Mouse (Mus musculus) embryonic facial prominence, embryonic 12.5 days (tissue): ENCODE results near the gene Cth. TPM values are rescaled to one million over a fixed set of nuclear protein-coding genes. Genes with fewer than 3 reads are reported as not detected.

ENCODE experiments used
- ATAC-seq: fragments of 200-750 bp; cut with Nextera tagmentation; 2 replicates; pipeline ENCODE4 v1.8.0; 2017; ENCODE audit not compliant: insufficient number of reproducible peaks, insufficient read depth, low FRiP score, low TSS enrichment
- H3K27ac ChIP-seq: fragments of 300-500 bp; sonication (generic); 2 replicates; pipeline ENCODE4 v1.5.1; 2016; ENCODE audit warnings: mild to moderate bottlenecking
- H3K27me3 ChIP-seq: fragments of 300-500 bp; sonication (generic); 2 replicates; pipeline ENCODE4 v1.6.1; 2016; ENCODE audit warnings: mild to moderate bottlenecking, moderate library complexity
- H3K36me3 ChIP-seq: fragments of 300-500 bp; sonication (generic); 2 replicates; pipeline ENCODE4 v1.6.1; 2016; ENCODE audit warnings: mild to moderate bottlenecking
- H3K4me1 ChIP-seq: fragments of 300-500 bp; sonication (generic); 2 replicates; pipeline ENCODE4 v1.6.1; 2016
- H3K4me2 ChIP-seq: fragments of 300-500 bp; sonication (generic); replicated peaks from 2 replicates; pipeline ENCODE4 v1.6.1; 2016; ENCODE audit warnings: mild to moderate bottlenecking, moderate library complexity
- H3K4me3 ChIP-seq: fragments of 300-500 bp; sonication (generic); 2 replicates; pipeline ENCODE4 v1.5.1; 2016; ENCODE audit warnings: mild to moderate bottlenecking
- H3K9ac ChIP-seq: fragments of 300-500 bp; sonication (generic); 2 replicates; pipeline ENCODE4 v1.6.1; 2016; ENCODE audit warnings: mild to moderate bottlenecking, moderate library complexity
- H3K9me3 ChIP-seq: fragments of 300-500 bp; sonication (generic); 2 replicates; pipeline ENCODE4 v1.6.1; 2016; ENCODE audit warnings: mild to moderate bottlenecking, moderate library complexity
- WGBS: fragments of 180-500 bp; shearing (Covaris S2); methylation state at CpG from one replicate; pipeline ENCODE4 v1.1.7; 2016; 5-methylcytosine and 5-hydroxymethylcytosine counted together
- polyA plus RNA-seq: library from polyadenylated mRNA; unstranded; fragments of >200 nt; fragmentation: Nextera tagmentation; extraction: Ambion mirVana; gene quantifications from 2 replicates; pipeline ENCODE4 v1.2.1, GENCODE M21; 2016

Cth gene
- polyA plus RNA-seq, 1 experiment from 2014 or later, result 15.3 TPM

DNA sequence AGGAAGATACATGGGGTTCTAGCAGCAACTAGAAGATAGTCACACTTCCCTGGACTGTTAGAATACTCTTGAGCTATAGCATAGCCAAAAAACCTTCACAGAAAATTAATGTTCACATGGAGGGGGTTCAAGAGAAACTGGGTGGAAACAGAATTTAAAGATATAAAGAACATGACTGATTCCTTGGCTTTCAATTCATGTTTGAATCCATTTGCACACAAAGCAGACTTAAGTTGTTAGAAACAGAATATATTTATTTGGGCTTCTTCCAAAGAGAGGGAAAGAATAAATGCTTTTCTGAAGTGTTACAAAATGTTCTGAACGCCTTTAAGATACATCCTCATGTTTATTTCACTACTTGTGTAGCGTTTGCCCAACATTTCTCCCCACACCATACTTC lies 57.0 kb downstream of the Cth start:
- 82% methylated on average over 2 of the region's 2 CpGs for WGBS
- ATAC-seq, result no peak
- H3K9ac ChIP-seq, result no peak overlapping the region
- H3K27me3 ChIP-seq, result no peaks in the 10 kb centered on the region
- H3K27ac ChIP-seq, result no peak overlapping the region
- H3K4me2 ChIP-seq, result no peak overlapping the region
- H3K4me3 ChIP-seq, result no peak overlapping the region
- no peaks in the 10 kb centered on the region for H3K9me3 ChIP-seq
- H3K4me1 ChIP-seq, result no peaks in the 10 kb centered on the region
- H3K36me3 ChIP-seq, result no peaks in the 10 kb centered on the region

DNA sequence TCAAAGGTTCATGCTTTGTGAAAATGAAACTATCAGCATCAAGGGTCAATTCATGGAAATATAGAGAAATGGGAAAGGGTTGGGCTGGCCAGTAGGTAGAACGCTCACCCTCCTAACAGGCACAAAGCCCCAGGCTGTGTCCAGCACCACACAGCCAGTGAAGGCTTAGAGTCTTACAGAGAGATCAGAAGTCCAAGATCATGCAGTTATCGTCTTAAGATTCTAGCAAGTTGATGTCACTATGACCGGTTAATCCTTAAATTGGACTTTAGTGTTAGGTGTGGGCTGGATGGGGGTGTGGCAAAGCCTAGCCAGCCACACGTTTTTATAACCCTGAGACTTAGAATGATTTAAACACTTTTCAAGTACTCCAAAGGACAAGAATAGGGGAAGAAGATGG lies 58.6 kb downstream of the Cth start:
- 70% methylated on average over 4 of the region's 4 CpGs for WGBS
- Histone ChIP-seq H3K4me1 (no peaks in the 10 kb centered on the region), H3K4me2 (no peak overlapping the region), H3K27me3 (no peaks in the 10 kb centered on the region), H3K27ac (no peak overlapping the region), H3K4me3 (no peak overlapping the region), H3K9ac (no peak overlapping the region), H3K36me3 (no peaks in the 10 kb centered on the region), H3K9me3 (no peaks in the 10 kb centered on the region)
- ATAC-seq, result no peak

DNA sequence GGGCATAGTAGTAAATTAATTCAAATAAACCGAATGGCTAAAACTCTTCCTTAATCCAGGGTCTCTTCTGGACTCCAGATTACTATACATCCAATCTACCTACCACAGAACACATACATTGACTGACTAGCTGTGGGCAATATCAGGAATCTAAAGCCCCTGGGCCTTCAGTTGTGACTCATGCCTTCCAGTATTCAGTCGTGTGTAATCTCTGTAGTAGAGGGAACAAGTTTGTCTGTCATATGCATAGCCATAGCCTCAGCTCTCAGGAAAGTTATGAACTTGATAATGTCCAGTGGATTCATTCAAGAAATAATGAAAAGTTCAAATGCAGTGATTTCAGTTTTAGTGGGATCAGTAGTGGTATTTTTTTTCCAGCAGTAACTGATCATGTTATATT lies 59.0 kb downstream of the Cth start:
- Histone ChIP-seq H3K4me1 (no peaks in the 10 kb centered on the region), H3K9me3 (no peaks in the 10 kb centered on the region), H3K4me2 (no peak overlapping the region), H3K9ac (no peak overlapping the region), H3K4me3 (no peak overlapping the region), H3K27ac (no peak overlapping the region), H3K27me3 (no peaks in the 10 kb centered on the region), H3K36me3 (no peaks in the 10 kb centered on the region)
- no peak for ATAC-seq
- 84% methylated on average over 2 of the region's 2 CpGs for WGBS

DNA sequence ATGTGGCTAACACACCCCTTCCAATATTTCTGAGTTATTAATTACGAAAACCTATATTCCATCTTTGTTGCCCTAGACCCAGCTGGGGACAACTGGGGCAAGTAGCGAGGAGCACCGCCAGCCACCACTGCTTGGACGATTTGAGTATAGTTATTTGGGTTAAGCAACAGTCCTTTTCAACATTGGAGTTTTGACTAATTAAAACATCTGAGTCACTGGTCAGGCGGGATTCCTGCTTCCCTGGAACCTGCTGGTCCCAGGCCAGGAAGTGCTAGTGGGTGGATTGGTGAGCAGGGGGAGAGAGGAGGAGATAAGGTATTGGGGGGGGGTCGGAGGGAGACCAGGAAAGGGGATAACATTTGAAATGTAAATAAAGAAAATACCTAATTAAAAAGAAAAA lies 59.4 kb downstream of the Cth start:
- H3K4me1 ChIP-seq, result no peaks in the 10 kb centered on the region
- H3K4me2 ChIP-seq, result no peak overlapping the region
- no peaks in the 10 kb centered on the region for H3K9me3 ChIP-seq
- H3K36me3 ChIP-seq, result no peaks in the 10 kb centered on the region
- no peak overlapping the region for H3K9ac ChIP-seq
- H3K27me3 ChIP-seq, result no peaks in the 10 kb centered on the region
- no peak overlapping the region for H3K27ac ChIP-seq
- H3K4me3 ChIP-seq, result no peak overlapping the region
- WGBS, result 67% methylated on average over 6 of the region's 6 CpGs
- ATAC-seq, result no peak

DNA sequence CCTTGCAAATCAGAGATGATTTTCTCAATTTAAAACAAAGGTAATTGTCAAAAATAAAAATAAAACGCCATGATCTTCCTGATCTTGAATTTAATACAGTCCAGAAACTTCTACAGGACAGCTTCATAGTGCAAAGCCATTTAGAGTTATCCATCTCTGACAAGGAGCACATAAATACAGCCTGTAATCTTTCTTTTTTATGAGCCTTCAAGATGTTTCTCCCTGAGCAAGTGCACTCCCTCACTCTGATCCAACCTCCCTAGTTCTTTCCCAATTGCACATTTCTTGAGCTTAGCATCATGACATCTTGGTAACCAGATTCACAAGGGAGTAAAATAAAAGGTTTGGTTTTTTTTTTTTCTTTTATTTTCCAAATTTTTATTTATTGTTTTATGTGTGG lies 72.1 kb downstream of the Cth start:
- H3K4me3 ChIP-seq, result no peak overlapping the region

DNA sequence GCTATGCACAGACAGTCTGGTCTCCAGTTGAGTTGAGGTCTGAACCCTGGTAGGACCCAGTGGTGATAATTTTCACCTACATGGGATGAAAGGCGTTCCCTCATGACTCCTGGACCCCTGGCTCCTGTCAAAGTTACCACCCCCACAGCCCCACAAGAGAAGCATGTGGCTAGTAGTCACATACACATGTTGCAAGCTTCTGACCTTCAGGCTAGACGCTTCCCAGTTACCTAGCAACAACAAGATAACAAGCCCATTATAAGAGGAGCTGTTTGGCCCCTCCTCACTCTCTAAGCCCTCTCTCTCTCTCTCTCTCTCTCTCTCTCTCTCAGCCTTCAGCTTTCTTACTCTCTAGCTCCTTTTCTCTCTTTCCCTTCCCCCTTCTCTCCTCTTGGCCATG lies 76.4 kb downstream of the Cth start:
- H3K27ac ChIP-seq, result no peak overlapping the region
- H3K4me1 ChIP-seq, result no peaks in the 10 kb centered on the region
- H3K9me3 ChIP-seq, result no peaks in the 10 kb centered on the region
- no peaks in the 10 kb centered on the region for H3K27me3 ChIP-seq
- ATAC-seq, result no peak
- WGBS, result 29% methylated on average over 2 of the region's 2 CpGs
- no peak overlapping the region for H3K9ac ChIP-seq
- no peak overlapping the region for H3K4me3 ChIP-seq
- no peak overlapping the region for H3K4me2 ChIP-seq
- no peaks in the 10 kb centered on the region for H3K36me3 ChIP-seq

More for the DNA sequence above, 72.1 kb downstream of the Cth start:
- Histone ChIP-seq H3K36me3 (no peaks in the 10 kb centered on the region), H3K9me3 (no peaks in the 10 kb centered on the region), H3K27me3 (no peaks in the 10 kb centered on the region), H3K4me2 (no peak overlapping the region), H3K27ac (no peak overlapping the region), H3K4me1 (no peaks in the 10 kb centered on the region), H3K9ac (no peak overlapping the region)
- WGBS, result 48% methylated on average over 1 of the region's 1 CpGs
- ATAC-seq, result no peak

DNA sequence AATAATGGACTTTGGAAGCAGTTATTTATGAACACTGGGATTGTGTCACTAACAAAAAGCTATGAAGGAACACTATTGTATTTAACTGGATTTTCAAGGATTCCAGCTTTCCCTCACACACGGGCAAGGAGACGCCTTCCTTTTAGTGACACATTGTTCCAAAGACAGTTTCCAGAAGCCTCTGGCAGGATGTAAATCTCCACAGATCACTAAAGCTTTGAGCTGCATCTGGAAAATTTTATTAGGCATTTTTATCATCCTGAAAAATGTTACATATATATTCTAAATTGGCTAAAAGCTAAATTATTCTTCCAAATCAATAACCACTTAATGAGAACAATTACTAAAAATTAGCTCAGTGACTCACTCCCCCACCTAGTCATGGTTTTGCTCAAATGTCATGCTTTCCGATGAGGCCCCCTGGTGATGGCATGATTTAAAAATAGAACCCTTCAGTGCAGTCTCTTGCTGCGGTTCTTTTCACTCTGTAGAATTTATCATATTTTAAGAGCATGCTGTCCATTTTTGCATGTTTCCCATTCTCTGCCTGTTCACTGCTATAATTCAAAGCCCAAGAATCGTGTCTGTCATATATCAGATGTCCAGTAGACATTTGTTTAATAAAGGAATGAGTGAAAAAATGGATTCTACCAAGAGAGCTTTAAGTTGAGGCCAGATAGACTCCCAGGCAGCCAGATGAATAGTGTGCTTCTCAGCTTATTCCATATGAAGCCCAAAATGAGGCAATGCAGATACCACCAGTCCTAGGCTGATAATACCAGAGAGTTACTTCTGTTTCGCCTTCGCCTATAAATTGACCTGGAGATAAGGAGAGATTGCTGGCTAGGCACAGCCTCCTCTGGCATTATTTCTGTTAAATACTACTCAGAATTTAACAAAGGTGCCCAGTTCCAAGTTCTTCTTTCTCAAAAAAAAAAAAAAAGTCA lies 77.3 kb downstream of the Cth start:
- 69% methylated on average over 7 of the region's 7 CpGs for WGBS
- no peak for ATAC-seq
- no peak overlapping the region for H3K9ac ChIP-seq

More for the DNA sequence above, 77.3 kb downstream of the Cth start:
- H3K36me3 ChIP-seq, result no peaks in the 10 kb centered on the region
- no peak overlapping the region for H3K4me3 ChIP-seq
- no peak overlapping the region for H3K27ac ChIP-seq
- no peaks in the 10 kb centered on the region for H3K9me3 ChIP-seq
- H3K27me3 ChIP-seq, result no peaks in the 10 kb centered on the region
- no peaks in the 10 kb centered on the region for H3K4me1 ChIP-seq
- H3K4me2 ChIP-seq, result no peak overlapping the region

Other genes with a start within 250 kb of the Cth start
- 20.3 and 22.6 TPM in 2 replicates for gene Ankrd13c, start 22.2 kb upstream of the Cth start, polyA plus RNA-seq
- 356 and 381 TPM in 2 replicates for gene Srsf11, start 111.6 kb upstream of the Cth start, polyA plus RNA-seq
- gene Lrrc40, start 111.6 kb upstream of the Cth start, polyA plus RNA-seq, result 67.5 and 70.8 TPM in 2 replicates